Mouse (Mus musculus) hindbrain, embryonic 11.5 days (tissue): ENCODE results near the gene Igflr1. TPM values are rescaled to one million over a fixed set of nuclear protein-coding genes. Genes with fewer than 3 reads are reported as not detected.

Source experiments
- ATAC-seq: fragments of 200-750 bp; cut with Nextera tagmentation; 2 replicates; pipeline ENCODE4 v1.8.0; 2017; ENCODE audit warnings: mild to moderate bottlenecking, moderate TSS enrichment, moderate library complexity; ENCODE audit not compliant: low FRiP score
- DNase-seq: peaks from one replicate; pipeline ENCODE4 v3.0.0-alpha.2; 2015; ENCODE audit warnings: low spot score
- H3K27ac ChIP-seq: fragments of 300-500 bp; sonication (generic); 2 replicates; pipeline ENCODE4 v1.5.1; 2014; ENCODE audit warnings: mild to moderate bottlenecking, low read depth, low read length
- H3K27me3 ChIP-seq: fragments of 300-500 bp; sonication (generic); 2 replicates; pipeline ENCODE4 v1.6.1; 2014; ENCODE audit warnings: mild to moderate bottlenecking, low read length, moderate library complexity, mixed read lengths; ENCODE audit not compliant: control insufficient read depth, insufficient read depth
- H3K36me3 ChIP-seq: fragments of 300-500 bp; sonication (generic); 2 replicates; pipeline ENCODE4 v1.6.1; 2014; ENCODE audit warnings: mild to moderate bottlenecking, low read length, moderate library complexity, mixed read lengths; ENCODE audit not compliant: control insufficient read depth, insufficient read depth
- H3K4me1 ChIP-seq: fragments of 300-500 bp; sonication (generic); replicated peaks from 2 replicates; pipeline ENCODE4 v1.6.1; 2014; ENCODE audit warnings: low read length, mixed read lengths; ENCODE audit not compliant: control insufficient read depth, insufficient read depth
- H3K4me2 ChIP-seq: fragments of 300-500 bp; sonication (generic); replicated peaks from 2 replicates; pipeline ENCODE4 v1.6.1; 2014; ENCODE audit warnings: mild to moderate bottlenecking, low read depth, low read length
- H3K4me3 ChIP-seq: fragments of 300-500 bp; sonication (generic); 2 replicates; pipeline ENCODE4 v1.5.1; 2014; ENCODE audit warnings: low read depth, low read length
- H3K9ac ChIP-seq: fragments of 300-500 bp; sonication (generic); 2 replicates; pipeline ENCODE4 v1.6.1; 2014; ENCODE audit warnings: low read depth, low read length
- H3K9me3 ChIP-seq: fragments of 300-500 bp; sonication (generic); 2 replicates; pipeline ENCODE4 v1.6.1; 2016; ENCODE audit warnings: low read length; ENCODE audit not compliant: control insufficient read depth
- WGBS: fragments of 180-500 bp; shearing (Covaris S2); extraction: QIAGEN DNeasy Blood & Tissue Kit; methylation state at CpG from one replicate; pipeline ENCODE4 v1.1.7; 2014; 5-methylcytosine and 5-hydroxymethylcytosine counted together
- polyA plus RNA-seq: library from polyadenylated mRNA; unstranded; fragments of >200 nt; fragmentation: Nextera tagmentation; extraction: Ambion mirVana; gene quantifications from 2 replicates; pipeline ENCODE4 v1.2.1, GENCODE M21; 2014

The Igflr1 gene
- polyA plus RNA-seq, 1 experiment from 2014 or later: 3.6 TPM

DNA sequence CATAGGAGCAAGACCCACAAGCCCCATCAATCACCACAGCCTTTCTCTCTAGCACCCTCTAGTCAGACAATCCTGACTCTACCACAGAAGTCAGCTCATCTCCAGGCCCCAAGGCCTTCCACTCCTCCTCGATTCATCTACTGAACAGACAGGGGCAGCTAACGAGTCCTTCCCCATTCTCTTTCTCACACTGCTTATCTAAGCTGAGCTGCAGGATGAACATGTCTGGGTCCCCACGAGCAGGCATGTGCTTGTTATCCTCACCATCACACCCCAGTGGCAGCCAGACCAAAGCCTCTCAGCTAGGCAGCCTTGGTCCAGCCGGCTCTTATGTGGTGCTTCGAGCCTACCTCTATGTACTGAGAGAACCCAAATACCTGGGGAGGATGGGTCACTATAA, 7.2 kb downstream of the Igflr1 start:
- Histone ChIP-seq H3K27me3 (no peaks in the 10 kb centered on the region), H3K4me2 (no peak overlapping the region), H3K9me3 (no peaks in the 10 kb centered on the region), H3K4me1 (no peaks in the 10 kb centered on the region), H3K9ac (no peak overlapping the region), H3K27ac (no peak overlapping the region), H3K36me3 (peaks cover 30% of the 10 kb centered on the region), H3K4me3 (no peak overlapping the region)
- DNase-seq (no peak), ATAC-seq (no peak)
- WGBS: 89% methylated on average over 5 of the region's 5 CpGs

DNA sequence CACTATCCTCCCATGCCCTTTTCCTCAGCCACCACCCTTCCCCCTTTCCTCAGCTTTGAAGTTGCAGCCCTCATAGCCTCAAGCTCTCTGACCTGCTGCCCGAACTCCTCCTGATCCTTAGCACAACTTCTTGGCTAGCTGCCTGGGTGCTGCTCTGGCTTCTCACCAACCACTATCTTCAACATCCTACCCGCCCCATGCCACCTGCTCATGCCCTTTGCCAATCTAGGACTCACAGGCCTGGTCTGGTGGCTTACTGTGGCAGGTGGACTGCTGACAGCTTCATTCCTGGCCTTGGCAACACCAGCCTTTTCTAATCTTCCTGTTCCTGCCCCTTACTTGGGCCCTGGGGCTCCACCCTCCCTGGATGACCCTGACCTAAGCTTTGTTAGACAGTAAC, 7.7 kb downstream of the Igflr1 start:
- Histone ChIP-seq H3K9ac (no peak overlapping the region), H3K27ac (no peak overlapping the region)

DNA sequence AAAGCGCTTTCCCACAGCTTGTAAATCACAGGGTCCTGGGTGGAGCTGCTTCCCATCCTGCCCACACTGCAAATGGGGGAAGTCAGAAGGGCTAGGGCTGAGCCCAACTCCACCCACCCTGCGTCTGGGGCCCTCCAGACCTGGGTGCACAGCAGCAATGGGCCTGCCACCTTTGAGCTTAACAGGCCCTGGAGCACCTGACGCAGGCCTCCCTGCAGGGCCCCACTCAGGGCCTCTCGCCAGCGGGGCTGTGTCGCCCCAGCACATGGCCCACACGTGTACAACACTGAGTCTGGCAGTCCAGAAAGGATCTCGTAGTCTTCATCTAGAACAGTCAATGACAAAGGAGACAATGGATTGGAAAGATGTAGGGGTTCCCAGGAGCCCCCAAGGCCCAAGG, 14.7 kb downstream of the Igflr1 start:
- no peak for ATAC-seq
- 94% methylated on average over 8 of the region's 8 CpGs for WGBS
- Histone ChIP-seq H3K4me3 (no peak overlapping the region), H3K27me3 (no peaks in the 10 kb centered on the region), H3K4me2 (no peak overlapping the region), H3K4me1 (no peaks in the 10 kb centered on the region), H3K9ac (no peak overlapping the region), H3K9me3 (no peaks in the 10 kb centered on the region), H3K36me3 (peaks cover 46% of the 10 kb centered on the region), H3K27ac (no peak overlapping the region)
- no peak for DNase-seq

More for the DNA sequence above, 7.7 kb downstream of the Igflr1 start:
- DNase-seq: no peak
- H3K4me1 ChIP-seq: no peaks in the 10 kb centered on the region
- no peaks in the 10 kb centered on the region for H3K9me3 ChIP-seq
- no peak for ATAC-seq
- H3K4me3 ChIP-seq: no peak overlapping the region
- WGBS: 84% methylated on average over 2 of the region's 2 CpGs
- H3K4me2 ChIP-seq: no peak overlapping the region
- peaks cover 30% of the 10 kb centered on the region for H3K36me3 ChIP-seq
- H3K27me3 ChIP-seq: no peaks in the 10 kb centered on the region

DNA sequence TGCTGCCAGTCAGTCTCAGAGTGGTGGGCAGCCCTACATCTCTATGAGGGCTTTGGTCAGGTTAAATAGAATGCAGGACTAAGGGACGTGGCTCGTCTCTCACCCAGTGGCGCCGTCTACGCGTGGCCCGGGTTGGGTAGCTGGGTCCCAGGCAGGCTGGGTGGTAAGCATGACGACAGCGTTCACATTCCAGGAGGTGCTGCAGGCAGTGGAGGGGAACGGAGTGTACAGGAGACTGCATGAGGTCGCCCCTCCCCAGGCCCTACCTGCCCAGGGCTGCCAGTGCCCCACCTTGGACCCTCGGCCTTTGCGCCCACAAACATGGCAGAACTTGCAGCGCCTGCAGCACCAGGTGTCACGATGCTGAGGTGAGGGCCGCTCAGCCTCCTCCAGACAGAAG, 16.3 kb downstream of the Igflr1 start:
- no peaks in the 10 kb centered on the region for H3K4me1 ChIP-seq
- no peaks in the 10 kb centered on the region for H3K9me3 ChIP-seq
- H3K27me3 ChIP-seq: no peaks in the 10 kb centered on the region
- DNase-seq (no peak), ATAC-seq (no peak)
- 96% methylated on average over 16 of the region's 16 CpGs for WGBS
- H3K4me2 ChIP-seq: no peak overlapping the region
- no peak overlapping the region for H3K27ac ChIP-seq
- H3K9ac ChIP-seq: no peak overlapping the region
- H3K4me3 ChIP-seq: no peak overlapping the region
- peaks cover 34% of the 10 kb centered on the region for H3K36me3 ChIP-seq

DNA sequence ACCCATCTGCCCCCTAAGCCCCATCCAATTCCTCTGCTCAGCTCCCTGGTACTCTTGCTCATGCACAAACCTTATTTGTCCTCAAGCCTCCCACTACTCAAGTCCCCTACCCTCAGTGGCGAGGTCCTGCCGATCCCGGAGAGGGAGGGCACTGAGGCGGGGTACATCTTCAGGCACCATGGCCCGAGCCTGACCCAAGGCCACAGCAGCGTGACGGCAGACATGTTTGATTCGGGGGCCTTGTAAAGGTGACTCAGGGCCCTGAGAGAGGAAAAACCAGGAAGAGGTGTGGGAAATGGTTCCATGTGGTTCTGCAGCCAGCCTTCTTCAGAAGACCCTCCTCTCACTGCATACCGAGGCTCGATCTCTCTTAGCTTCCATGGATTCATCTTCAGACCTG, 19.1 kb downstream of the Igflr1 start:
- no peak for DNase-seq
- ATAC-seq: no peak

DNA sequence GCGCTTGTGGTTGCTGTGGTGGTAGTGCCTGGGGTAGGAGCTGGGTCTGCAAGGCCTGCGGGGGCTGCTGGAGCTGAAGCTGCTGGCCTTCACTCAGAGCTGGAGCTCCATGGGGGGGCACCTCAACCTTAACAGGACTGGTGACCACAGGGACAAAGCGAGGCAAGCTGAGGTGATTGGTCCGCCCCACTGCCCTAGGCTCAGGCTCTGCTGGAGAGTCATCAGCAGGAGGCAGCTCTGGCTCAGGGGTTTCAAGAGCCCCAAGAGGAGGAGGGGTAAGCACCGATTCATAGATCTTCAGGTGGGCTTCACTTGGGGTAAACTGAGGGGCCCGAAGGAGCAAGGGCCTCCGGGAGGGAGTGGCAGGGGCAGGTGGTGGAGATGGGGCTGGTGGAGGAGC, 19.9 kb downstream of the Igflr1 start:
- Histone ChIP-seq H3K36me3 (peaks cover 17% of the 10 kb centered on the region; the same call in 1 of the 2 replicates), H3K27ac (no peak overlapping the region), H3K27me3 (no peaks in the 10 kb centered on the region), H3K4me2 (no peak overlapping the region), H3K9ac (no peak overlapping the region), H3K4me3 (no peak overlapping the region), H3K4me1 (peaks cover 5% of the 10 kb centered on the region), H3K9me3 (no peaks in the 10 kb centered on the region)
- ATAC-seq: no peak
- no peak for DNase-seq
- WGBS: 94% methylated on average over 7 of the region's 7 CpGs

More for the DNA sequence above, 19.1 kb downstream of the Igflr1 start:
- Histone ChIP-seq H3K27ac (no peak overlapping the region), H3K4me2 (no peak overlapping the region), H3K4me3 (no peak overlapping the region), H3K36me3 (peaks cover 23% of the 10 kb centered on the region), H3K27me3 (no peaks in the 10 kb centered on the region), H3K4me1 (peaks cover 5% of the 10 kb centered on the region), H3K9me3 (no peaks in the 10 kb centered on the region), H3K9ac (no peak overlapping the region)
- 93% methylated on average over 10 of the region's 10 CpGs for WGBS

DNA sequence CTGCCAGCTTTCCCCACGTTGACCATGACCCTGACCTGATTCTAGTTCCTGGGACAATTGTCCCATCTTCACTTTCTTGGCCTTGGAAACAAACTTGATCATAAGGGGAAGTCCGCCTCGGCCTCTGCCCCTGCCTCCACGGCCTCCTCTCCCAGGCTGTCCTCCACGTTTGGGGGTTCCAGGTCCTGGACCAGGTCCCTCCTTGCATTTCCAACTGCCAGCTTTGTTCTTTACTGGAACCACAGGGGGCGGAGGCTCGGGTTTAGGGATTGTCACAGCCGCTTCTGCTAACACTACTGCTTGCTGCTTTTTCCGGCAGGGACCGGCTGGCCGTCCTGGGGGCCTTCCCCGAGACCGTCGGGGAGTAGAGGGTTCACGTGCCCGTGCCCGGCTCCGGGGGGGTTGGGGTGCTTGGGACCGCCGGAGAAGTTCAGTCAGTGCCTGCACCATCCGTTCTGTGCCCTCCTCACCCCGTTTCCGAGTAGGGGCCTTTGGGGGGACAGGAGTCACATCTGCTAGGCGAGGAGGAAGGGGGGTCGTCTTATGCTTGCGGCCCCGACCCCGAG, 21.3 kb downstream of the Igflr1 start:
- Histone ChIP-seq H3K27me3 (no peaks in the 10 kb centered on the region), H3K4me1 (peaks cover 5% of the 10 kb centered on the region), H3K9me3 (no peaks in the 10 kb centered on the region), H3K4me3 (peak overlapping the region; percentile 80), H3K36me3 (peaks cover 13% of the 10 kb centered on the region; the same call in 1 of the 2 replicates), H3K9ac (no peak overlapping the region), H3K4me2 (no peak overlapping the region), H3K27ac (no peak overlapping the region)
- no peak for ATAC-seq
- no peak for DNase-seq
- 93% methylated on average over 27 of the region's 28 CpGs for WGBS

DNA sequence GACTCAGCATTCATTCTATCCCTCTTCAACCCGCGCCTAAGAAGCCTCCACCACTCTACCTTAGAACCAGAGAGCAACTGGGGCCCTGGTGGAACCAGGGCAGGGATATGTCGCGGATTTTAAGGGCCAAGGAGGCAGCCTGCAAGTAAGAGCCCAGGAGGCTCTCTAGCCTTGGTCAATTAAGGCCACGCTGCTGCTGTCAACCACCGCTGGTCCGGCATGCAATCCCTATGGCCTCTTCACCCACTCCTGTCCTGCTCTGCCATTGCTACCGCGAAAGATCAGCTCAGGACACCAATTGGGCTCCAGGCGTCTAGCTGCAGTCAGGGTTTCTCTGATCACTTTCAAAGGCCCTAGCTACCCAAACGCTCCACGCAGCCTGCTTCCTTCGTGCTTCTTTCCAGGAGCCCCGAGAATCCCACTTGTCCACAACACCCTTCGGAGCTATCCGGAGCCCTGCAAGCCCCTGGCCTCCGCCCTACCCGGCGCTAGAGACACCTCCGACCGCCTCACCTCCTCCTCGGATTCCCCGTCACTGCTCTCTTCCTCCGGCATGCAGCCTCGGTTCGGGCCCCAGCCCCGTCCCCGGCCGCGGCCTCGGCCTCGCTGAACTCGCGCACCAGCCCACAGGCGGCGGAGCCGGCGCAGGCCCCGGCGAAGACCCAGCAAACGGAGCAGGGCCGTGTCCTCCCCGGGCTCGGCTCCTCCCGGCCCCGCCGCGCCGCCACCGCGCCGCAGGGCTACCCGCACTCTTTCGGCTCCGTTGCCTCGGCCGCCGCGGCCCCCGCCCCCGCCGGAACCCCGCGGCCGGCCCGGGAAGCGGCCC, 22.8 kb downstream of the Igflr1 start:
- peak; percentile 58 for DNase-seq
- H3K9ac ChIP-seq: peak overlapping the region; percentile 94
- WGBS: under 1% methylated on average over 63 of the region's 67 CpGs
- H3K27me3 ChIP-seq: no peaks in the 10 kb centered on the region
- no peaks in the 10 kb centered on the region for H3K9me3 ChIP-seq
- peak; percentile 50 for ATAC-seq
- peak overlapping the region; percentile 45 for H3K27ac ChIP-seq
- peaks cover 5% of the 10 kb centered on the region for H3K4me1 ChIP-seq
- H3K4me2 ChIP-seq: peak overlapping the region; percentile 93
- peak overlapping the region; percentile 80 for H3K4me3 ChIP-seq
- H3K36me3 ChIP-seq: peaks cover 8% of the 10 kb centered on the region; the same call in 1 of the 2 replicates
